Mouse (Mus musculus) naive thymus-derived CD4-positive, alpha-beta T cell, adult 2 months (primary cell): Measurements from ENCODE around the gene Akt3.

ENCODE experiments used
- DNase-seq: peaks from one replicate; pipeline ENCODE4 v3.0.0-alpha.2; 2011; ENCODE audit warnings: low read depth

Gene Akt3

GRCm38 (mm10) chr1:177258034-177258342, at the start of gene Akt3:
TSS of gene Akt3 (minus strand) at chr1:177258203.
- no peak for DNase-seq

DNA sequence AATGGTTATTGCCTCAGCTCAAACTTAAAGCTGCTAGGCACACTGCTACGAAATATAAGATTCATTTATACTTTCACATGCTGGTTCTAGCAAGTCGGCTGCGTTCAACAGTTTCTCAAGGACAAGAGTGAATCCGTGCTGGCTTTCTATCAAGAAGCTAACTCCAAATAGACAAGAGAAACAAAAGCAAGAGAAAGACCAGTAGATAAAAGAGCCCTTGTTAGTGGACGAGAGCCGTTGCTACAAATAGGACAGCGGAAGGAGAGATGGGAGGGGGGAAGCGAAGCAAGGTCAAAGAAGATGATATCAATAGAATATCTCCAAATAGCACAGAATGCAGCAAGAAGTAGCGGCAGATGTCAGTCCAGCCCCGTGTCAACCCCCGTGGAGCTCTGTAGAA, 49.5 kb upstream of the Akt3 start:
- no peak for DNase-seq

GRCm38 (mm10) chr1:177298231-177298630, 40.2 kb upstream of the Akt3 start:
- DNase-seq: no peak

- DNase-seq: no peak
Measured at GRCm38 (mm10) chr1:177286764-177287163, 28.8 kb upstream of the Akt3 start.

- no peak for DNase-seq
Measured at GRCm38 (mm10) chr1:177281925-177282324, 23.9 kb upstream of the Akt3 start.

- no peak for DNase-seq
Measured at GRCm38 (mm10) chr1:177277361-177277760, 19.4 kb upstream of the Akt3 start.

DNA sequence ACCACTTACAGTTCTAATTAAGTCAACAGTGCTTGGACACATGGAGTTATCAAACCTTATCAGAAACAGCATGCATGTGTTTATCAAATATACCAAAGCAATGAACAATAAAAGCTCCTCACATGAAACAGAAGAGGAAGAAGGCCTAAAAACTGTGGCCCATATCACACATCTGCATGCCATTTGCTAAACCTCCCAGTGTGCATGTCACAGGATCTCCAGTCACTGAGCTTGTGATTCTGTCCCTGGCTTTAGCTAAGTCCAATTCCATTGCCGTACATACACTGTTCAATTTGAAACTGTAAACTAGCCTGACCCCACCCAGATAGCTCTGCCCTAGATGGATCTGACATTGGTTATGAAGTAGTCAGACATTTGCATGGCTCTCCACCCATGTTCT, 9.6 kb upstream of the Akt3 start:
- DNase-seq: no peak

GRCm38 (mm10) chr1:177262926-177263325, 4.9 kb upstream of the Akt3 start:
- DNase-seq: no peak

DNA sequence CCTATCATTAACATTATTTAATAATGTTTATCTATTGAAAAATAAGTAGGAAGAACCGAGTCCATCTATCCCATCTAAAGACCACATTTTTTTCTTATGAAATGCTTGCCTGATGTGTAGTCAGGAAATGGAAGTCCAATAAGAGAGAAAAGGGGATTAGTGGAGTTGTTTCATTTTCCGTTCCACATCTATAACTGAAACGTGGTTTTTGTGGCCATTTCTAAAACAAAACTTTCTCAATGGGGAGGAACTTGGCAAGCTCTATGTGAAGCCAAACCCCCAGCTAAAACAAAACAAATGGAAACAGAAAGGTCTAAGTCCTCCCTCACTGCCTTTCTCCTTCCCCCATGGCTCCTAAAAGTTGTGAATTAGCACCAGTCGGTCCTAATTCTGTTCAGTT, 2.8 kb upstream of the Akt3 start:
- peak; percentile 18 for DNase-seq

DNA sequence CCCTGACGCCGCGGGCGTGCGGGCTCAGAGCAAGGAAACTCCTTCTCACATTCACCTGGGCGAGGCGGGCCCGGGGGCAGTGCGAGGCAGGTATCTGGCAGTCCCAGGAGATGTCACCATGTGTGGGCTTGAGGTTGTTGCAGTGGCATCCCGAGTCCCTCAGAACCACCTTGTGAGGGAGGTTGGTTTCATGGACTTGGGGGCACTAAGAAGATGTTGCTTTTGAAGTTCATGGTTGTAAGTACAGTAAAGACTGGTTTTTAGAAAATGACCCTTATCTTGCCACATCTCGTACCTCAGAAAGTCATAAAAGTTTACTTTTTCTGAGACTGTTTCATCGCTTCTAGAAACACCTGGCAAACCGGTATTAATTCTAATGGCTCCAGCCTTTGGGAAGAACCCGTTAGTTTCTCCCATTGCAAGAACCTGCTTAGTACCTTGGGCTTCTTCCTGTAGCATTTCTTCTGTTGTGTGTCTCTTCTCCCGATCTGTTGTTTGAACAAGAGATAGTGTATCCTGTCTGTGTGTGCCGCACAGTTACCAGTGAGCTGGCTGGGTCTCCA, 1.1 kb upstream of the Akt3 start:
- no peak for DNase-seq

GRCm38 (mm10) chr1:177258343-177259037, 487 bp upstream of the Akt3 start:
- peak; percentile 84 for DNase-seq

DNA sequence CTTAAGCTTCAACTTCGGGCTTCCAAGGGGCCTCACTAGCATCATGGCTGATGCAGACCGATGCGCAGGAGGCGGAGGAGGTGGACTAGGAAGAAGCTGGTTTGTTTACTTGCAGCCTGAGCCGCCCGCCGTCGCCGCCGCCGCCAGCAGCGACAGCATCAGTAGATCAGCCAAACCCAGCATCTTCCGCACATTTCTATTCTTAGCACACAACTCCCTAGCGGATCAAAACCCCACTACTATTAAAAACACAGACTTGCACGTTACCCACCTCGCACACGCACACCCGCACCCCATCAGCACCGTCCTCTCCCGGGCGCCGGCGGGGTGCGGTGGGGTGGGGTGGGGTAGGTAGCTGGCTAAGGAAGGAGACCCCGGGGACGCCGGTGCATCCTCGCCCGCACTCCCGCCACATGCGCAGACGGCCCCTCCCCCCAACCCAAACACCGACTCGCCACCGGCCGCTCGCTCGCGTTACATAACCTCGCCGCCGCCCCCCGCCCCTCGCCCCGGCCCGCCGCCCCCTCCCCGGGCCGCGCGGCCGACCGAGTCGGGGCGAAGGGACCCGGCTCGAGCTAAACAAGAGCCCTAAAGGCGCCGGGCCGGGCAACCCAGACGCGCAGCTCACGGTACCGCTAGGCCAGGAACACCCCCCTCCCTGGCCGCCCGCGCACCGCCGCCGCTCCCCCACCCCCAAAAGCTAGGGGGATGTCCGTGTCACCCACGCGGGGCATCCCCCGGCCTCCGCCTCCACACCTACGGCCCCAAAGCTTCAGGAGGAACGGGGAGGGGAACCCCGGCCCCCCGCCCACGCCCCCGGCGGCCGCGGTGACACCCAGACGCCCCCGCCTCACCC, 597 bp downstream of the Akt3 start:
- DNase-seq: peak; percentile 87

DNA sequence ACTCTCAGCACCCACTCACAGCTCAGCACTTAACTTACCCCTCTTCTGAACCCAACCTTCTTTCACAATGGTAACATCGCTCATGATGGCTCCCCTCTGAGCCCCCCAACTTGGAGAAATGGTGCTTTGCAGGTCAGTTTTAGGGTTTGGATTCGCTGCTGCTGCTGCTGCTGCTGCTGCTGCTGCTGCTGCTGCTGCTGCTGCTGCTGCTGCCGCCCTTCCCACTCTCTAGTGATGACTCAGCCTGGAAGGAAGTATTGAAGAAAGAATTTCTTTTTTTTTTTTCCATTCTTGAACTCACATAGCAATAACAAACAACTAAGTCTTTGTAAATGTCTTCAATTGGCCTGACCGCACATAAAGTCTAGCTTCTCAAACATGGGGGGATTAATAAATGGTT, 9.4 kb downstream of the Akt3 start:
- no peak for DNase-seq

DNA sequence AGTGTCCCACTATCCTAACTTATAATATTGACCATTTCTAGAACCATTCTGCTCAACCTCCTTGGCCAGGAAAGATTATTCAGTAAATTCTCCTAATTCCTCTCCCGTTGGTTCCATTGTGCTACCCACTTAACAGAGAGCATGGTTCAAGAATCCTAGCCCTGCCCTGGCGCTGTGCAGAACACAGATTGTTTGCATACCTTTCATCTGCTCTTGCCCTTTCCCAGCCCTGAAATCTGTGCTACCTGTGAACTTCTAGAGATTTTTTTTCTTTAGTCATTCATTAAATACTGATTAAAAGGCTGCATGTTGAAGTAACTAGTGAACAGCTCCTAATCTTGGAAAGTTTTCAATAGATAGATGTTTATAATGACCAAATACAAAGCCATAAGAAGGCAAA, 19.6 kb downstream of the Akt3 start:
- no peak for DNase-seq

DNA sequence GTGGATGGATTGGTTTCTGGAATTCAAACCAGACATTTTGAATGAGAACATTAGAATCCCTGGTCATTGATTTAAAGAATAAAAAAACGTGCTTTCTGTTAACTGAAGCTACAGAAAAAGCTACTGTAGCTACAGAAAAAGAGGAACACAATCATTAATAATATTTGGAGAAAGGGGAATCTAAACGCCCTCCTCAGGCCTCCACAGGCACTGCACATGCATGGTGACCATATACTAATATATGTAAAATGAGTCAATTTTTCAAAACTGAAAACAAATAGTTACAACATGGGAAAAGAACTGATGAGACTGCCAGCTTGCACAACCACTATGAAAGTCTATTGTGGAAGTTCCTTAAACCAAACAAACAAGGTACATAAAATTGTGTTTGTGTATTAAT, 21.3 kb downstream of the Akt3 start:
- no peak for DNase-seq

DNA sequence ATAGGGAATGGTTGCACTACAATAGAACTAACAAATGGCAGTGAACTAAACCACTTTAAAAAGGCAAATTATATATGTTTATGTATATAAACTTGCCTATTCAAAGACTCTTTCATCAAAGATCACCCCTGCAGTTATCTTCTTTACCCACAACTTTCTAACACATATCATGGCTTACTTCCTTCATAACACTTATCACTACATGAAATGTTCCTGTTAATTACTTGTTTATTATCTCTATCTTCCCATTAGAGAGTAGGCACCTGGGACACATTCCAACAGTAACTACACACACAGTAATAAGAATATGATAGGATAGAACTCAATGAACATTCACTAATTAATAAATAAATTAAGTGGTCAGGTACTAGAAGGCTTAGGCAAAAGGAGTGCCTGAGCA, 21.8 kb downstream of the Akt3 start:
- DNase-seq: no peak

- no peak for DNase-seq
Measured at GRCm38 (mm10) chr1:177234462-177234861, 23.5 kb downstream of the Akt3 start.

- DNase-seq: no peak
Measured at GRCm38 (mm10) chr1:177231122-177231521, 26.9 kb downstream of the Akt3 start.

DNA sequence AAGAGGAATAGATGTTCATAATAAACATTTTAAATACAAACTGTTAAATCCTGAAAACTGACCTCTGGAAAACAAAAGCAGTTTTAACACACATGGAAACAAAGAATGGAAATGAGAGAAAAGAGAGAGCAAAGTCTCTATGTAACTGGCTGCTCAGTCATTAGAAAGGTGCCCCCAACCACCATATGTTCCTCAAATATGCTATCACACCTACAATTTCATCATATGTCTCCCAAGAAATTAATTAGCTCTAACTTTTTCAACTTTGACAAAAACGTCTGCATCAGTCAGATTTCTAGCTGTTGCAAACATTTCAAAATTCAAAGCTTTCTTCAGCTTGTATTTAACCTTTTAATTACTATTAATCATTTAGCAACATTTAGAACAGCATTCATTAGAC, 59.0 kb downstream of the Akt3 start:
- DNase-seq: no peak

DNA sequence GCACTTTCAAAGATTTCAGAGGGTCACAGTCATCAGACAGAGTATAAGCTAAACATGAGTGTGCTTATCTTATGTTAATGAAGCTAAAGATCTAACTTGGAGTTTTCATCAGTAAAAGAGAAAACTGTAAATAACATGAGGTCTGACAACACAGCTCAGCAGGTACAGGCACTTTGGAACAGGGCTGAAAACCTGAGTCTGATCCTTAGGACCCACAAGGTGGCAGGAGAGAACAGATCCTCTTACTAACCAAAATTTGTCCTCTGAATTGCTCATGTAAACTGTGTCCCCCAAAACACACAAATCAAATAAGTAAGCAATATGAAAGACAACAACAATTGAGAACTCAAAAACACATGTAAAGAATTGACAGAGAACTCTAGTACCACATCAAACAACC, 62.8 kb downstream of the Akt3 start:
- DNase-seq: peak; percentile 19

- DNase-seq: no peak
Measured at GRCm38 (mm10) chr1:177194324-177194723, 63.7 kb downstream of the Akt3 start.

DNA sequence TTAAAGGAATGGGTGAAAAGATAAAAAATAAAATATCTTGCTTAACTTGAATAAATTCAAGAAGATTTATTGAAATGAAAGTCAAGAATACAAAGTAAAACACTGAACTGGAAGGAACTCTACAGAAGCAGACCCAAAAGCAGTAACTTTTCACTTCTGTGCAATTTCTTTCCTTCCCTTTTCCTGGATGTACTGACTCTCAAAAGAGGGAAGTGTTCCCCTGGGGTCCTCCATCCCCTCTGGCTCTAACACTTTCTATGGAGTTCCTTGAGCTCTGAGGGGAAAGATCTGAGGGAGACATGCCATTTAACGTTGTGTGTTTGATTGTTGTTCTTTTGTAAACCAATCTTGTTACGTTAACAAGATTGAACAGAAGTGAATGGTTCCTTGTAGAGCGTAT, 66.4 kb downstream of the Akt3 start:
- DNase-seq: no peak

DNA sequence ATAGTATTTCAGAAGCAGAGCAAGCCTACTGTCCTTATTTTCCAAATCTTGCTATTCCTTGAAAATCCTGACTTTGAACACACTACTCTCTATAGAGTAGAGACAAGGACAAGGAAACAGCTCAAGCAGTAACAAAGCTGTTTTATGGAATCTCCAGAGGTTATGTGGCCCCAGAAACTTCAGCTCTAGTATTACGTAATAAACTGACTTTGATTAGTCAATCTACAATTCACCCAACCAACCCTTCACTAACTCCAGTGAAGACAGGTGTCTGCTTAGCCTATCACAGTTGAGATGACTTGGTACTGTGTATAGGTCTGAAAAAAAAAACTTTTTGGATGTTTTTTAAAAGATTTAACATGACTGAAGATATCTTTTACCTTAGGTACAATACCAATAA, 67.6 kb downstream of the Akt3 start:
- DNase-seq: no peak
